8 mouse cellular contexts compared by ENCODE assay signal in the genomic region with DNA sequence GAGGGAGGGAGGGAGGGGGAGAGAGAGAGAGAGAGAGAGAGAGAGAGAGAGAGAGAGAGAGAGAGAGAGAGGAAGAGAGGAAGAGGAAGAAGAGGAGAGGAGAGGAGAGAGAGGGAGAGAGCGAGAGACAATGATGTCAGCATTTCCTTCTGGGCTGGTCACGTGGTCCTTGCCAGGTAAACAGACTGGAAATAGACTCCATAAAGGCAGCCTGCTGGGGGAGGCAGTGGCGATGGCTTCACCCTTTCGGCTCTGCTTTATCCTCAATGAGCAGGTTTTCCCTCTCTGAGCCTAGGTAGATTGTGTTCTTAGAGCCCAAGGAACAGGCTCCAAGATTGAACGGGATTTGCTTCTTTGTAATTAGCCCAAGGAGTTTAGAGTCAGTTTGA.
DNase-seq lines count a peak whose midpoint lies in the region; ATAC-seq and TF ChIP-seq lines count a peak whose summit lies in the region.

No protein-coding gene starts in this region.

- TF ChIP-seq POLR2A in brain, embryonic 14.5 days (IDR thresholded peaks at IDR 0.05; ENCODE audit: borderline replicate concordance, extremely low read depth, insufficient read depth, insufficient read length, poor library complexity, severe bottlenecking) = no peak

- ATAC-seq in hindbrain, embryonic 16.5 days = peak; percentile 48; the same call in 1 of the 2 replicates
- peak; percentile 53; the same call in 1 of the 2 replicates for ATAC-seq in lung, embryonic 16.5 days (ENCODE audit: low read depth)

- peaks cover 25% of the 10 kb centered on the region for H3K4me1 ChIP-seq in hindbrain, embryonic 16.5 days (ENCODE audit: control insufficient read depth, insufficient read depth, low read depth, low read length)
- H3K4me1 ChIP-seq in lung, embryonic 16.5 days (replicated peaks; ENCODE audit: control insufficient read depth, insufficient read depth, low read length) = peaks cover 32% of the 10 kb centered on the region

- WGBS in hindbrain, embryonic 16.5 days = 3% methylated on average over 5 of the region's 5 CpGs
- 8% methylated on average over 5 of the region's 5 CpGs for WGBS in lung, embryonic 16.5 days

- H3K27ac ChIP-seq in hindbrain, embryonic 16.5 days (ENCODE audit: low read depth, low read length) = peak overlapping the region; percentile 48
- peak overlapping the region; percentile 25 for H3K27ac ChIP-seq in lung, embryonic 16.5 days (ENCODE audit: low read length)

- TF ChIP-seq CTCF in brain, embryonic 14.5 days (IDR thresholded peaks at IDR 0.05; ENCODE audit: borderline replicate concordance, extremely low read depth, insufficient read depth, insufficient read length) = no peak

- H3K4me3 ChIP-seq in hindbrain, embryonic 16.5 days (ENCODE audit: low read length) = peak overlapping the region; percentile 27
- peak overlapping the region; percentile 36 for H3K4me3 ChIP-seq in lung, embryonic 16.5 days (ENCODE audit: low read length)

- H3K27me3 ChIP-seq in hindbrain, embryonic 16.5 days (replicated peaks; ENCODE audit: control insufficient read depth, insufficient read depth, low read length) = peaks cover 25% of the 10 kb centered on the region
- peaks cover 24% of the 10 kb centered on the region for H3K27me3 ChIP-seq in lung, embryonic 16.5 days (ENCODE audit: control insufficient read depth, insufficient read depth, low read depth, low read length)

- peak overlapping the region; percentile 48 for H3K4me2 ChIP-seq in hindbrain, embryonic 16.5 days (ENCODE audit: low read length)
- peak overlapping the region; percentile 55 for H3K4me2 ChIP-seq in lung, embryonic 16.5 days (ENCODE audit: low read depth, low read length)

- DNase-seq in heart, adult 11 months = peak; percentile 92
- no peak for DNase-seq in heart, postnatal 36 days
- DNase-seq in brain, embryonic 14.5 days (ENCODE audit: low read depth) = peak; percentile 85
- no peak for DNase-seq in frontal cortex, postnatal 10 days (ENCODE audit: low spot score in 2 of 2)
- no peak for DNase-seq in spleen, postnatal 14 days (ENCODE audit: low spot score in 2 of 2)
- no peak for DNase-seq in left cerebral cortex, adult 9 months (ENCODE audit: low spot score in 2 of 2)

- H3K9me3 ChIP-seq in hindbrain, embryonic 16.5 days (ENCODE audit: control insufficient read depth, low read length) = no peaks in the 10 kb centered on the region
- no peaks in the 10 kb centered on the region for H3K9me3 ChIP-seq in lung, embryonic 16.5 days (ENCODE audit: control insufficient read depth, low read length)

- H3K36me3 ChIP-seq in hindbrain, embryonic 16.5 days (ENCODE audit: control insufficient read depth, insufficient read depth, low read length) = no peaks in the 10 kb centered on the region
- H3K36me3 ChIP-seq in lung, embryonic 16.5 days (ENCODE audit: control insufficient read depth, insufficient read depth, low read length) = no peaks in the 10 kb centered on the region

- intact Hi-C loops in heart, postnatal 36 days (cut with DNase I) = loop anchor here (5.0 kb wide), 1 partner anchor 120 kb away; no protein-coding TSS in a partner anchor

- H3K9ac ChIP-seq in hindbrain, embryonic 16.5 days (ENCODE audit: low read depth, low read length) = no peak overlapping the region; the same call in 1 of the 2 replicates
- 0 out of 2 replicates have a peak overlapping the region, but pooled peaks have one; percentile 27 for H3K9ac ChIP-seq in lung, embryonic 16.5 days (ENCODE audit: low read length)

Comparison
In these comparisons a context has a peak if more than half of its experiments do, and no peak if none do; other contexts are left out.
1. DNase-seq: peak in heart, adult 11 months (single experiment) and brain, embryonic 14.5 days (single experiment); none in heart, postnatal 36 days (0 of 2), frontal cortex, postnatal 10 days (0 of 2), spleen, postnatal 14 days (0 of 2) and left cerebral cortex, adult 9 months (0 of 2).